Comparison of ENCODE assay signal across 24 mouse cellular contexts in the genomic region with DNA sequence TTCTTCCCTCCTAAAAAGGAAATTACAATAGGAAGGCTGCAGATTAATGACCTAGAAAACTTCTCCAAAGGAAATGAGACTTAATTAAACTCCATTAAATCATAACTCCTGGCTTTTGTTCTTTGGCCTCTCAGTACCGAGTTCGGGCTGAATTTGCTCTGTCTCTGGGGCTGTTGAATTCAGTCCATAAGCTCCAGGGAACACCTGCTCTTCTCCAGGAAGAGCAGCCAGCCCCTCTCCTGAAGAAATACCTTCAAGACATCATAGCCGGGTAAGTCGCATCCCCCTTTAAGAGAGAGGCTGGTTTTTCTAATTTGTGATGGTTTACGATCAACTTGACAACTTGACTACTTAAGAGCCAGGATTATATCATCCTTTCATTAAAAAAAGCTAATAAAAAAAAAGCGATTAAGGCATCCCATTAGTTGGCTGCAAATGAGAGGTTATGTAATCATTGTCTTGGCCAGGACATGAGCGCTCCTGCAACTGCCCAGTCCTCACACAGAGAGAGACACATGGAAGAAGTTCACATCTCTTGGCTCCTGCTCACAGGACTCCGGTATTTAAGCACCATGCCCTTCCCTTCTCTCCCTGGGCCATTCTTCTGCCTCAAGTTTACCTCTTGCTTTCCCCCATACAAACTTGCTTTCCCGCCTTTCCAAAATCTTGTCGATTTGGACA.
DNase-seq lines count a peak whose midpoint lies in the region; ATAC-seq lines count a peak whose summit lies in the region.
"Had no signal": no experiment of that assay in that cellular context is flagged by ENCODE, and none has a peak within 500 bp of the region (broad histone marks: within the 10 kb centered on the region; RNA-seq: fewer than 3 reads in every experiment).

No protein-coding gene starts in this region.

- peak; percentile 31 for DNase-seq in cerebellum, adult 11 months
- no peak for DNase-seq in cerebellum, postnatal 4 days (ENCODE audit: low spot score in 2 of 2)
- no peak for DNase-seq in kidney, postnatal 10 days
- peak; percentile 55 for DNase-seq in adipocyte (ENCODE audit: low spot score)
- peak; percentile 79 for DNase-seq in cerebellum, adult 9-10 months
- DNase-seq in ovary, postnatal 14 days (ENCODE audit: low spot score) = no peak
- DNase-seq: adrenal gland, postnatal 25 days; gastrocnemius, postnatal 10 days; heart, postnatal 10 days; liver, embryonic 13.5 days; midbrain, embryonic 14.5 days; thymus, postnatal 14 days had no signal

- ATAC-seq in kidney, embryonic 15.5 days (replicated peaks; ENCODE audit: low FRiP score) = no peak; the same call in 1 of the 2 replicates
- ATAC-seq in hindbrain, embryonic 12.5 days (ENCODE audit: low FRiP score) = no peak
- ATAC-seq: activated CD4-positive, CD25-positive, alpha-beta regulatory T cell, adult 4 months; CD4-positive, CD25-positive, alpha-beta regulatory T cell, adult 4 months; forebrain, embryonic 15.5 days; intestine, embryonic 15.5 days had no signal

- H3K27me3 ChIP-seq in kidney, embryonic 15.5 days = no peaks in the 10 kb centered on the region
- peaks cover 7% of the 10 kb centered on the region for H3K27me3 ChIP-seq in hindbrain, embryonic 12.5 days
- H3K27me3 ChIP-seq: forebrain, embryonic 15.5 days; hindbrain, embryonic 15.5 days; intestine, embryonic 15.5 days had no signal

- WGBS in kidney, embryonic 15.5 days = 42% methylated on average over 10 of the region's 10 CpGs
- WGBS in hindbrain, embryonic 12.5 days = 93% methylated on average over 10 of the region's 10 CpGs

- no peaks in the 10 kb centered on the region for H3K36me3 ChIP-seq in kidney, embryonic 15.5 days
- H3K36me3 ChIP-seq in hindbrain, embryonic 12.5 days = no peaks in the 10 kb centered on the region
- H3K36me3 ChIP-seq: forebrain, embryonic 15.5 days; hindbrain, embryonic 15.5 days; intestine, embryonic 15.5 days; liver, embryonic 13.5 days; lung, embryonic 15.5 days; neural tube, embryonic 13.5 days had no signal

- no peak overlapping the region for H3K4me2 ChIP-seq in kidney, embryonic 15.5 days
- H3K4me2 ChIP-seq in hindbrain, embryonic 12.5 days (replicated peaks) = no peak overlapping the region
- H3K4me2 ChIP-seq: forebrain, embryonic 15.5 days; heart, embryonic 11.5 days; hindbrain, embryonic 15.5 days; intestine, embryonic 15.5 days; liver, embryonic 13.5 days; lung, embryonic 15.5 days; neural tube, embryonic 13.5 days had no signal

- no peaks in the 10 kb centered on the region for H3K9me3 ChIP-seq in kidney, embryonic 15.5 days (replicated peaks)
- H3K9me3 ChIP-seq in hindbrain, embryonic 12.5 days (replicated peaks) = peaks cover 5% of the 10 kb centered on the region; the same call in 1 of the 2 replicates
- H3K9me3 ChIP-seq: forebrain, embryonic 15.5 days; hindbrain, embryonic 15.5 days; intestine, embryonic 15.5 days; lung, embryonic 15.5 days; neural tube, embryonic 13.5 days had no signal

- H3K27ac ChIP-seq in kidney, embryonic 15.5 days = peak overlapping the region; percentile 70
- H3K27ac ChIP-seq in hindbrain, embryonic 12.5 days = no peak overlapping the region
- H3K27ac ChIP-seq: forebrain, embryonic 15.5 days; hindbrain, embryonic 15.5 days; intestine, embryonic 15.5 days; liver, embryonic 13.5 days; lung, embryonic 15.5 days; neural tube, embryonic 13.5 days had no signal

- no peak overlapping the region for H3K4me3 ChIP-seq in kidney, embryonic 15.5 days (replicated peaks)
- H3K4me3 ChIP-seq in hindbrain, embryonic 12.5 days = no peak overlapping the region
- H3K4me3 ChIP-seq: erythroblast, embryonic 14.5 days; forebrain, embryonic 15.5 days; hindbrain, embryonic 15.5 days; intestine, embryonic 15.5 days; liver, embryonic 13.5 days; lung, embryonic 15.5 days; megakaryocyte, embryonic 14.5 days; neural tube, embryonic 13.5 days had no signal

- H3K4me1 ChIP-seq in kidney, embryonic 15.5 days = peaks cover 15% of the 10 kb centered on the region
- H3K4me1 ChIP-seq in hindbrain, embryonic 12.5 days = peaks cover 1% of the 10 kb centered on the region
- H3K4me1 ChIP-seq: forebrain, embryonic 15.5 days; hindbrain, embryonic 15.5 days; liver, embryonic 13.5 days had no signal

- H3K9ac ChIP-seq in kidney, embryonic 15.5 days = no peak overlapping the region
- no peak overlapping the region for H3K9ac ChIP-seq in hindbrain, embryonic 12.5 days
- H3K9ac ChIP-seq: forebrain, embryonic 15.5 days; hindbrain, embryonic 15.5 days; intestine, embryonic 15.5 days; liver, embryonic 13.5 days; lung, embryonic 15.5 days; neural tube, embryonic 13.5 days had no signal

Comparison
In these comparisons a context has a peak if more than half of its experiments do, and no peak if none do; other contexts are left out.
1. DNase-seq: peak in cerebellum, adult 11 months (single experiment), adipocyte (single experiment) and cerebellum, adult 9-10 months (single experiment); none in cerebellum, postnatal 4 days (0 of 2), kidney, postnatal 10 days (single experiment) and ovary, postnatal 14 days (single experiment).